Mouse (Mus musculus) hindbrain, embryonic 11.5 days (tissue): ENCODE data around the gene Hist1h4h. TPM values are rescaled to one million over a fixed set of nuclear protein-coding genes. Genes with fewer than 3 reads are reported as not detected.
"Not testable (repeated sequence)": the region's sequence is repeated elsewhere in the genome, so short reads cannot be mapped to it uniquely, and the experiment has no call there.

Experiments used
- ATAC-seq: fragments of 200-750 bp; cut with Nextera tagmentation; 2 replicates; pipeline ENCODE4 v1.8.0; 2017; ENCODE audit warnings: mild to moderate bottlenecking, moderate TSS enrichment, moderate library complexity; ENCODE audit not compliant: low FRiP score
- DNase-seq: peaks from one replicate; pipeline ENCODE4 v3.0.0-alpha.2; 2015; ENCODE audit warnings: low spot score
- H3K27ac ChIP-seq: fragments of 300-500 bp; sonication (generic); 2 replicates; pipeline ENCODE4 v1.5.1; 2014; ENCODE audit warnings: mild to moderate bottlenecking, low read depth, low read length
- H3K27me3 ChIP-seq: fragments of 300-500 bp; sonication (generic); 2 replicates; pipeline ENCODE4 v1.6.1; 2014; ENCODE audit warnings: mild to moderate bottlenecking, low read length, moderate library complexity, mixed read lengths; ENCODE audit not compliant: control insufficient read depth, insufficient read depth
- H3K36me3 ChIP-seq: fragments of 300-500 bp; sonication (generic); 2 replicates; pipeline ENCODE4 v1.6.1; 2014; ENCODE audit warnings: mild to moderate bottlenecking, low read length, moderate library complexity, mixed read lengths; ENCODE audit not compliant: control insufficient read depth, insufficient read depth
- H3K4me1 ChIP-seq: fragments of 300-500 bp; sonication (generic); replicated peaks from 2 replicates; pipeline ENCODE4 v1.6.1; 2014; ENCODE audit warnings: low read length, mixed read lengths; ENCODE audit not compliant: control insufficient read depth, insufficient read depth
- H3K4me2 ChIP-seq: fragments of 300-500 bp; sonication (generic); replicated peaks from 2 replicates; pipeline ENCODE4 v1.6.1; 2014; ENCODE audit warnings: mild to moderate bottlenecking, low read depth, low read length
- H3K4me3 ChIP-seq: fragments of 300-500 bp; sonication (generic); 2 replicates; pipeline ENCODE4 v1.5.1; 2014; ENCODE audit warnings: low read depth, low read length
- H3K9ac ChIP-seq: fragments of 300-500 bp; sonication (generic); 2 replicates; pipeline ENCODE4 v1.6.1; 2014; ENCODE audit warnings: low read depth, low read length
- H3K9me3 ChIP-seq: fragments of 300-500 bp; sonication (generic); 2 replicates; pipeline ENCODE4 v1.6.1; 2016; ENCODE audit warnings: low read length; ENCODE audit not compliant: control insufficient read depth
- WGBS: fragments of 180-500 bp; shearing (Covaris S2); extraction: QIAGEN DNeasy Blood & Tissue Kit; methylation state at CpG from one replicate; pipeline ENCODE4 v1.1.7; 2014; 5-methylcytosine and 5-hydroxymethylcytosine counted together
- polyA plus RNA-seq: library from polyadenylated mRNA; unstranded; fragments of >200 nt; fragmentation: Nextera tagmentation; extraction: Ambion mirVana; gene quantifications from 2 replicates; pipeline ENCODE4 v1.2.1, GENCODE M21; 2014

The Hist1h4h gene
- polyA plus RNA-seq, 1 experiment from 2014 or later, result 4.7 TPM

DNA sequence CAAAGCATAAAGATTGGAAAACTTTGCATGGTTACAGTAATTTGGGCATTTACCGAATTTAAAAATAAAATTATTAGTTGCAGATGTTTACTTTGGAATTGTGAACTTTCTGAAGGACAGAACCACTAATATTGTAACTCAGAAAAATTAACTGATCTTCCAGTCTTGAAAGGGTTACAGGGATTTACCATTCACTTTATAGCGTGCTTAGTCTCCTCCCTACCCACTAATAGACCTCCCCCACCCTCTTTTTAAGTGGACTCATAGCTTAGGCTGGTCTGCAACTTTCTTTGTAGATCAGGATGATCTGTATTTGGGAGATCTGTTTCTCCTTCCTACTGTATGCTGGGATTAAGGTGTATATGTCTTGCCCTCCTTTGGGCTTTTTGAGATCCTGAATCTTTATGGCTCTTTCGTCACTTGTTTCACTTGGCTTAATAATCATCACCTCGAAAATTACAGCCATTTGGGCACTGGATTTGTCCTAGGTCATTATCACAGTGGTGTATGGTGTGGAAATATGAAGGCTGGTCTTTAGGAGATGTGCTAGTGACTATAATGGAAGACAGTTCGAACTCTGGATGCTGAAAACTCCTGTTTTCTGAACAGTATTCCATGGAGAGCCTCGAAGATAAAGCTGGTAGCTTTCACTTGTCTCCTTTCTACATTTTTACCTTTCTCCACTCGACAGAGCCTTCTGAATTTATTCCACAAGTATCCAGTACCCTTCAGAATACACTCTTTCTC lies 5.4 kb downstream of the Hist1h4h start:
- peak overlapping the region; percentile 82 for H3K27ac ChIP-seq
- DNase-seq, result peak; percentile 40

GRCm38 (mm10) chr13:23537006-23537710 lies 6.3 kb downstream of the Hist1h4h start:
- H3K9me3 ChIP-seq, result no peaks in the 10 kb centered on the region
- no peaks in the 10 kb centered on the region for H3K36me3 ChIP-seq
- H3K27me3 ChIP-seq, result no peaks in the 10 kb centered on the region
- WGBS, result 87% methylated on average over 3 of the region's 3 CpGs
- H3K4me2 ChIP-seq, result peak overlapping the region; percentile 67; the same call in 1 of the 2 replicates
- H3K4me1 ChIP-seq, result peaks cover 8% of the 10 kb centered on the region; the same call in 1 of the 2 replicates
- no peak overlapping the region for H3K9ac ChIP-seq
- no peak for DNase-seq
- no peak for ATAC-seq
- H3K4me3 ChIP-seq, result peak overlapping the region; percentile 43; the same call in 1 of the 2 replicates
- H3K27ac ChIP-seq, result no peak overlapping the region

More for the DNA sequence above, 5.4 kb downstream of the Hist1h4h start:
- Histone ChIP-seq H3K27me3 (no peaks in the 10 kb centered on the region), H3K36me3 (no peaks in the 10 kb centered on the region), H3K4me3 (peak overlapping the region; percentile 43), H3K4me1 (peaks cover 8% of the 10 kb centered on the region; the same call in 1 of the 2 replicates), H3K9ac (peak overlapping the region; percentile 31), H3K9me3 (no peaks in the 10 kb centered on the region), H3K4me2 (peak overlapping the region; percentile 67)
- 25% methylated on average over 7 of the region's 7 CpGs for WGBS
- no peak for ATAC-seq

GRCm38 (mm10) chr13:23538249-23538648 lies 7.4 kb downstream of the Hist1h4h start:
- ATAC-seq (no peak), DNase-seq (no peak)
- WGBS, result 72% methylated on average over 5 of the region's 5 CpGs
- Histone ChIP-seq H3K36me3 (no peaks in the 10 kb centered on the region), H3K4me2 (no peak overlapping the region), H3K27ac (no peak overlapping the region), H3K9me3 (no peaks in the 10 kb centered on the region), H3K4me1 (0 out of 2 replicates have a peak, but pooled peaks cover 4% of the 10 kb centered on the region), H3K4me3 (no peak overlapping the region), H3K27me3 (no peaks in the 10 kb centered on the region), H3K9ac (no peak overlapping the region)

- H3K36me3 ChIP-seq, H3K9ac ChIP-seq, H3K4me3 ChIP-seq, H3K27me3 ChIP-seq, H3K4me2 ChIP-seq, ATAC-seq, DNase-seq, H3K4me1 ChIP-seq, H3K9me3 ChIP-seq, H3K27ac ChIP-seq: not testable (repeated sequence)
- WGBS, result 76% methylated on average over 1 of the region's 1 CpGs
Observed at GRCm38 (mm10) chr13:23539821-23540220, 9.0 kb downstream of the Hist1h4h start.

DNA sequence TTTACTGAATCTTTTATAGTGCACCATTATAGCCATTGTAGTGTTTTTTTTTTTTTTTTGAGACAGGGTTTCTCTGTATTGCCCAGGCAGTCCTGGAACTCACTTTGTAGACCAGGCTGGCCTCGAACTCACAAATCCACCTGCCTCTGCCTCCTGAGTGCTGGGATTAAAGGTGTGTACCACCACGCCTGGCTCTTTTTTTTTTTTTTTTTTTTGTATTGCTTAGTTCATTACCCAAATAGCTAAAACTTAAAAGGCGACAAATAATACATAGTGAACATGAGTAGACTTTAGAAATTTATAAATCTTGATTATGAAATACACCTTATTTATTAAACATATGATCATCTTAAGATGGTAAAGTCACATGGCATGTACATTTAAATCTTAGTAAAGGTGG lies 10.6 kb downstream of the Hist1h4h start:
- Histone ChIP-seq H3K27me3 (no peaks in the 10 kb centered on the region), H3K4me2 (no peak overlapping the region), H3K36me3 (no peaks in the 10 kb centered on the region), H3K4me1 (0 out of 2 replicates have a peak, but pooled peaks cover 2% of the 10 kb centered on the region), H3K9ac (no peak overlapping the region), H3K4me3 (no peak overlapping the region), H3K27ac (no peak overlapping the region), H3K9me3 (no peaks in the 10 kb centered on the region)
- ATAC-seq, result no peak
- DNase-seq, result no peak
- WGBS, result 95% methylated on average over 3 of the region's 3 CpGs

DNA sequence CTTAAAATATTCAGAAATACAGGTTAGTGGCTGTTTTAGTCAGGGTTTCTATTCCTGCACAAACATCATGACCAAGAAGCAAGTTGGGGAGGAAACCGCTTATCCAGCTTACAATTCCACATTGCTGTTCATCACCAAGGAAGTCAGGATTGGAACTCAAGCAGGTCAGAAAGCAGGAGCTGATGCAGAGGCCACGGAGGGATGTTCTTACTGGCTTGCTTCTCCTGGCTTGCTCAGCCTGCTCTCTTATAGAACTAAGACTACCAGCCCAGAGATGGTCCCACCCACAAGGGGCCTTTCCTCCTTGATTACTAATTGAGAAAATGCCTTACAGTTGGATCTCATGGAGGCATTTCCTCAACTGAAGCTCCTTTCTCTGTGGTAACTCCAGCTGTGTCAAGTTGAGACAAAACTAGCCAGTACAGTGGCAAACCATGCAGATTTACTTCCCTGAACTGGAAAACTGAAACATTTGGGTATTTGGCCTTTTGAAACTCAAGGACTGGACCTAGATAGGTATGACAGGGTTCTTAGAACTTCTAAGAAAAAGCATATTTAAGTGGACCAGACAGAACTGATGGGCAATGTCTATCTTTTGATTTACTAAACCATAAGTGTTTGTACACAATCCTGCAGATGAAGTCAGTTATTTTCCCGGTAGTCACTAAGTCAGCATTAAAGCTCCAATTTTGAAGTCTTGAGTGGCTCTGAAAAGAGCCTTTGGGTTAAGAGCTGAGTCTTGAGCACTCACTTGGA lies 11.6 kb downstream of the Hist1h4h start:
- Histone ChIP-seq H3K27ac (peak overlapping the region; percentile 74), H3K4me2 (peak overlapping the region; percentile 57), H3K4me3 (peak overlapping the region; percentile 40), H3K9ac (peak overlapping the region; percentile 64)
- not testable (repeated sequence) for H3K36me3 ChIP-seq, H3K4me1 ChIP-seq, H3K27me3 ChIP-seq, H3K9me3 ChIP-seq, ATAC-seq
- 9% methylated on average over 3 of the region's 3 CpGs for WGBS
- DNase-seq, result peak; percentile 39

DNA sequence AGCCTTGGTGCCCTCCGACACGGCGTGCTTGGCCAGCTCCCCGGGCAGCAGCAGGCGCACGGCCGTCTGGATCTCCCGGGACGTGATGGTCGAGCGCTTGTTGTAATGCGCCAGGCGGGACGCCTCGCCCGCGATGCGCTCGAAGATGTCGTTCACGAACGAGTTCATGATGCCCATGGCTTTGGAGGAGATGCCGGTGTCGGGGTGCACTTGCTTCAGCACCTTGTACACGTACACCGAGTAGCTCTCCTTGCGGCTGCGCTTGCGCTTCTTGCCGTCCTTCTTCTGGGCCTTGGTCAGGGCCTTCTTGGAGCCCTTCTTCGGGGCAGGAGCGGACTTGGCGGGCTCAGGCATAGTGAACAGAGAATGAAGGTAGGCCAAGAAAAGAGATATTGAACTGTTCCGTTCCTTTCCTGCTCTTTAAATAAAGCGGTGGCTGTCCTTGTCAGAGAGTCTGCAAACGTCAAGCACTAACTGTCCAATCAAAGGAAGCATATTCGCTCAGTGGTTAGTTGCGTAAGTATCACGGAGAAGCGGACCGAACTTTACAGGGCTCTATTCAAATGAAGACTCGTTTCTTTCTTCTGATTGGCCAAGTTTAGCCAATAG lies 12.3 kb downstream of the Hist1h4h start, which contains the start of gene Hist1h2bh:
TSS of gene Hist1h2bh (minus strand) at position 394 of the 609 bp plus-strand sequence.
- not testable (repeated sequence) for H3K4me1 ChIP-seq, H3K36me3 ChIP-seq, H3K27me3 ChIP-seq, H3K9me3 ChIP-seq
- DNase-seq (peak; percentile 77), ATAC-seq (peak; percentile 93)
- Histone ChIP-seq H3K9ac (peak within 1 kb of the TSS; percentile 64), H3K4me3 (peak within 1 kb of the TSS; percentile 40), H3K27ac (peak within 1 kb of the TSS; percentile 86), H3K4me2 (peak within 1 kb of the TSS; percentile 67)
- under 1% methylated on average over 24 of the region's 42 CpGs for whole genome bisulfite sequencing
